Mouse (Mus musculus): ENCODE data around the gene Nfkbia.

The Nfkbia gene

DNA sequence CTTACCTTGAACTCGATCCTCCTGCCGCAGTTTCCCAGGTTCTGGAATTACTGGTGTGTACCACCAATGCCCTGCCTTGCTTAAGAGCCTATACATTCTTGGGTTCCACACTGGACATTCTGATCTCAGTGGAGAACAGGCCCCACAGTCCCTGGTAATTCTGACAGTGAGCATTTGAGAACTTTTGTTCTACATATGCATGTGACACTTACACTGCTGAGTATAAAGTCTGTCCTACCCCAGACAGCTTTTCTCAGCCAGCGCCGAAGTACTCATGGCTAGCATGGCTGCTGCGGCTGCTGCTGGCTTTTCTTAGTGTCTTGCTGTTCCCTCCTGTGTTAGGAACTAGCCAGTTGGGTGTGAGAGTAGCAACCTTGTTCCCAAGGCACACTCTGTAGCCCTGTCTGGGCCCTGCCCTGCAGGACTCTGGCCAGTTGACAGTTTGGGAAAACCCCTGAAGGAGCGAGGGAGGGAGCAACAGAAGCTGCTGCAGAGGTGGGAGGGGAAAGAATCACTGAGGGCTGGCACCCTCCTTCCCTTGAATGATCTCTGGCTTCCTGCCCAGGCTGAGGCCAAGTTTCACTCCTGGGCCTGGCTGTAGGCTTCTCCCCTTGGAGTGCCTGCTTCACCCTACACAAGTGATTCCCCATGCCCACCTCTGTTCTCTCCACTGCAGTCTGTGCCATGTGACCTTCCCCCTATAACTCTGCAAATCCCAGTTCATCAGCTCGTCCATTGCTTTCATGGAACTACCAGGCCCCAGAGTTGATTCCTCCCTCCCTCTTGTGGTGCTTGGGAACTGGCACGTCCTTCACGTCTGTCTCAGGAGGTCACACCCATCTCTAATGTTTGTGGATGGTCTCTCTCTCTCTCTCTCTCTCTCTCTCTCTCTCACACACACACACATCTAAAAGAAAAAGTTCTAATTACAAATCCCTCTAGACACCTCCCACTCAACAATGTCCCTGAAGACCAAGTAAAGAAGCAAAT is 49.3 kb downstream of the Nfkbia start:
- peak; percentile 54 to 82 for DNase-seq (ENCODE audit: low spot score in 2 of 2)

DNA sequence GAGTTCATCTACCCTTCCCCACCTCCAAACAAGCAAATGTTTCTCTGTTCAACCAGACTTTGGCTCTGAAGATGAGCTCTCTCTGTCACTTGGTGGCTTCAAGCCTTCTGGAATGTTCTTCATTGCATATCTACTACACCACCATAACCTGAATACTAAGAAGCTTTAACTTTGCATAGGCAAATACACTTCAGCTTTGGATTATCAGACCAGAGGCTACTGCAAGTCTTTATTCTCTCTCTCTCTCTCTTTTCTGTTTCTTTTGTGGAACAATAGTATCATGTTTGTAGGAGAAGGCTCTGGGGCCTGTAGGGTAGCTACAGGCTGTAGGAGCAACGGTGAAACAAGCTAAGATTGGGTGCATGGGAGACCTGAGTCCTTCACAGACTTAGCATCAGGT is 50.2 kb downstream of the Nfkbia start:
- DNase-seq (ENCODE audit: low spot score in 2 of 2) = no peak

GRCm38 (mm10) chr12:55440416-55440815 is 52.0 kb downstream of the Nfkbia start:
- no peak for DNase-seq (ENCODE audit: low spot score in 2 of 2)
